Mouse (Mus musculus) CH12.LX (cell line): ENCODE measurements around the gene Yjefn3. TPM values are rescaled to one million over a fixed set of nuclear protein-coding genes. Genes with fewer than 3 reads are reported as not detected.

Experiments used
- DNase-seq: peaks from one replicate; pipeline ENCODE4 v3.0.0-alpha.2; 2013; ENCODE audit errors: extremely low read depth
- H3K27ac ChIP-seq: 2 replicates; pipeline ENCODE4 v1.5.1; 2012; ENCODE audit warnings: low read depth, mild to moderate bottlenecking, control low read depth, moderate library complexity; ENCODE audit not compliant: insufficient read depth
- H3K27me3 ChIP-seq: replicated peaks from 2 replicates; pipeline ENCODE3; 2012; ENCODE audit warnings: inconsistent platforms
- H3K36me3 ChIP-seq, 2 experiments: replicated peaks in 1 of 2; 2 replicates each; pipeline versions ENCODE3 to v1.6.1; 2012; ENCODE audit warnings: inconsistent platforms in 1 of 2, low read length in 1 of 2, mild to moderate bottlenecking in 1 of 2, mixed read lengths in 1 of 2, moderate library complexity in 1 of 2; ENCODE audit not compliant: control insufficient read depth in 1 of 2, insufficient read depth in 1 of 2
- H3K4me1 ChIP-seq, 2 experiments: 2 replicates each; pipeline ENCODE4 v1.6.1; 2012; ENCODE audit warnings: inconsistent platforms in 1 of 2, moderate library complexity in 1 of 2; ENCODE audit not compliant: insufficient read depth in 2 of 2, control insufficient read depth in 1 of 2
- H3K4me2 ChIP-seq: 2 replicates; pipeline ENCODE4 v1.6.1; 2012; ENCODE audit warnings: low read depth, mild to moderate bottlenecking, control low read depth; ENCODE audit not compliant: poor library complexity, insufficient read depth, severe bottlenecking
- H3K4me3 ChIP-seq, 3 experiments: fragments of 150-350 bp in 1 of 3; sonication (generic) in 1 of 3; replicated peaks in 1 of 3; 2 replicates each; pipeline versions ENCODE3 to v1.5.1; 2011 to 2012; ENCODE audit warnings: low read depth in 2 of 3, low read length in 2 of 3, mild to moderate bottlenecking in 2 of 3, moderate library complexity in 2 of 3, control low read depth in 1 of 3, improper control_type of control experiment in 1 of 3, inconsistent platforms in 1 of 3, mixed read lengths in 1 of 3; ENCODE audit not compliant: poor library complexity in 1 of 3
- H3K79me2 ChIP-seq: replicated peaks from 2 replicates; pipeline ENCODE4 v1.6.1; 2012; ENCODE audit warnings: mild to moderate bottlenecking, moderate library complexity; ENCODE audit not compliant: control insufficient read depth, poor library complexity, insufficient read depth, severe bottlenecking; ENCODE audit errors: extremely low read depth
- H3K9ac ChIP-seq: 2 replicates; pipeline ENCODE4 v1.6.1; 2012; ENCODE audit warnings: low read depth, mild to moderate bottlenecking, control low read depth, moderate library complexity; ENCODE audit not compliant: insufficient read depth
- H3K9me3 ChIP-seq: replicated peaks from 2 replicates; pipeline ENCODE3; 2012; ENCODE audit warnings: low read length, inconsistent platforms, mixed read lengths
- CHD1 ChIP-seq: IDR thresholded peaks from 2 replicates; pipeline ENCODE4 v1.6.1; 2012; ENCODE audit warnings: low read depth, low read length, improper control_type of control experiment, inconsistent platforms
- CHD2 ChIP-seq: IDR thresholded peaks from 2 replicates; pipeline ENCODE4 v1.6.1; 2011; ENCODE audit warnings: low read length, improper control_type of control experiment
- ELF1 ChIP-seq: IDR thresholded peaks from 2 replicates; pipeline ENCODE4 v1.6.1; 2014; ENCODE audit warnings: low read depth, mild to moderate bottlenecking, inconsistent platforms, low read length, improper control_type of control experiment
- ETS1 ChIP-seq: conservative IDR thresholded peaks from 2 replicates; pipeline ENCODE4 v1.6.1; 2012; ENCODE audit warnings: low read depth, mild to moderate bottlenecking, inconsistent platforms, low read length, improper control_type of control experiment, moderate library complexity
- GABPA ChIP-seq: IDR thresholded peaks from 2 replicates; pipeline ENCODE4 v1.6.1; 2012; ENCODE audit warnings: low read depth, low read length, improper control_type of control experiment, inconsistent platforms; ENCODE audit not compliant: insufficient replicate concordance
- KAT2A ChIP-seq: IDR thresholded peaks from 2 replicates; pipeline ENCODE4 v1.6.1; 2012; ENCODE audit warnings: low read length, improper control_type of control experiment, inconsistent platforms; ENCODE audit not compliant: insufficient replicate concordance
- MAFK ChIP-seq: IDR thresholded peaks from 2 replicates; pipeline ENCODE4 v1.6.1; 2011; ENCODE audit warnings: low read length, improper control_type of control experiment; ENCODE audit not compliant: insufficient replicate concordance
- MAZ ChIP-seq: IDR thresholded peaks from 2 replicates; pipeline ENCODE4 v1.6.1; 2012; ENCODE audit warnings: low read depth, mild to moderate bottlenecking, inconsistent platforms, low read length, improper control_type of control experiment, moderate library complexity
- TCF12 ChIP-seq: IDR thresholded peaks from 2 replicates; pipeline ENCODE4 v1.6.1; 2014; ENCODE audit warnings: low read depth, mild to moderate bottlenecking, inconsistent platforms, low read length, improper control_type of control experiment
- UBTF ChIP-seq: IDR thresholded peaks from 2 replicates; pipeline ENCODE4 v1.6.1; 2012; ENCODE audit warnings: low read depth, mild to moderate bottlenecking, inconsistent platforms, low read length, improper control_type of control experiment, moderate library complexity
- USF2 ChIP-seq: conservative IDR thresholded peaks from 2 replicates; pipeline ENCODE4 v1.6.1; 2011; ENCODE audit warnings: low read depth, low read length, improper control_type of control experiment
- ZNF384 ChIP-seq: IDR thresholded peaks from 2 replicates; pipeline ENCODE4 v1.6.1; 2012; ENCODE audit warnings: low read depth, low read length, improper control_type of control experiment, inconsistent platforms
- dilution Hi-C: fragments of 300-500 bp; cut with MboI; formaldehyde crosslinking; loops from 2 replicates; pipeline ENCODE4 v1.14.3; 2020; ENCODE audit warnings: low sequenced_read_pairs; ENCODE audit not compliant: extremely low pct_unique_long_range_greater_than_20kb, extremely low pct_ligation_motif_present
- in situ Hi-C: fragments of 300-500 bp; cut with MboI; formaldehyde crosslinking; loops from 3 replicates; pipeline ENCODE4 v1.14.3; 2019; ENCODE audit warnings: low sequenced_read_pairs, low pct_ligation_motif_present, low pct_unique_long_range_greater_than_20kb, mixed read lengths
- polyA plus RNA-seq: library from polyadenylated mRNA; unstranded; fragments of >175 nt; gene quantifications from 2 replicates; pipeline ENCODE4 v1.2.1, GENCODE M21; 2012; ENCODE audit warnings: low read depth; ENCODE audit not compliant: insufficient read length
- total RNA-seq, 2 experiments: library from RNA; depleted of rRNA; stranded (reverse); fragments of 300-350 nt in 1 of 2; fragments of >200 nt in 1 of 2; gene quantifications; 2 replicates each; pipeline ENCODE4 v1.2.3; 2012 to 2014

Yjefn3 gene
- total and polyA plus RNA-seq, 3 experiments: 3.3 to 10.5 (median 8.0) TPM

DNA sequence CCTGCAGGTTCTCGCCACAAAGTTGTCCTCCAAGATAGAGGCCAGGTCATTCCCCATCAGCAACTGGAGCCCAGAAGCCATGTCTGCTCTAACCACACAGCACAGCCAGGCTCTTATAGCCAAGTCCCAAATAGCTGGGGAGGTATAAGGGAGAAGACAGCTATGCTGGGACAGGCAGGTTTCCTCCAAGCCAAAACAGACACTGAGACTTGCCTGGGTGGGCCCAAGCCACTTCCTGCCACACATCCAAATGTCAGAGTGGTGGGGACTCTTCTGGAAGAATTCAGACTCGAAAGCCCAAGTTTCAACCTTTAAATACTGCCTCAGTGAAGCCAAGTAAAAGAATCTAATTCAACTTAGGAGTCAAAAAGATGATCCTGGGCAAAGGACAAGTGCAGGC, 37.9 kb upstream of the Yjefn3 start:
- DNase-seq: no peak
- in situ Hi-C loops (no loop called here), dilution Hi-C loops (no loop called here)
- H3K79me2 ChIP-seq: peaks cover 49% of the 10 kb centered on the region
- H3K9ac ChIP-seq: peak overlapping the region; percentile 19; the same call in 1 of the 2 replicates
- TF ChIP-seq KAT2A: no peak
- TF ChIP-seq USF2: no peak
- no peak for TF ChIP-seq CHD2
- no peak for TF ChIP-seq GABPA
- no peak for TF ChIP-seq MAZ
- no peak for TF ChIP-seq MAFK
- no peak for TF ChIP-seq UBTF
- no peak for TF ChIP-seq ETS1
- peak overlapping the region; percentile 70 for H3K27ac ChIP-seq
- peaks cover 18 to 68% of the 10 kb centered on the region in 2 experiments for H3K36me3 ChIP-seq
- no peaks in the 10 kb centered on the region for H3K27me3 ChIP-seq
- H3K4me2 ChIP-seq: peak overlapping the region; percentile 32; the same call in 1 of the 2 replicates
- no peaks in the 10 kb centered on the region for H3K9me3 ChIP-seq
- H3K4me1 ChIP-seq: peaks cover 38 to 83% of the 10 kb centered on the region in 2 experiments
- H3K4me3 ChIP-seq: no peak overlapping the region

DNA sequence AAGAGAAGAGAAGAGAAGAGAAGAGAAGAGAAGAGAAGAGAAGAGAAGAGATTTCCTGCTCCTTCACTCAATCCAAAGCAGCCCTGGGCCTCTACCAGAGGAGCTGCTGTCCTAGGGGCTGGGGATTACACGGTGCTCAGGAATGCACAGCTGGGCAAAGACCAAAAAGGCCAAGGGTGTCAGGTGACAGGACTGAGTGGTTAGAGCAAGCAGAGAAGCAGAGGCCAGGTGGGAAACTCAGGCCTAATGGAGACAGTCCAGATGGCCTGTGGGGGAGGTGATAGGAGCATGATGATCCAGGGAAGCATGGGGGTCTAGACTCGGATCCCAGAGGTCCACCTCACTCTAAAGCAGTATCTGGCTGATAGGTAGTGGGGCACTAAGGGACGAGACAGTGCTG, 37.1 kb upstream of the Yjefn3 start:
- Histone ChIP-seq H3K4me2 (peak overlapping the region; percentile 32), H3K27ac (peak overlapping the region; percentile 70), H3K36me3 (peaks cover 23 to 69% of the 10 kb centered on the region in 2 experiments), H3K9me3 (no peaks in the 10 kb centered on the region), H3K79me2 (peaks cover 44% of the 10 kb centered on the region), H3K4me1 (peaks cover 38 to 88% of the 10 kb centered on the region in 2 experiments), H3K27me3 (no peaks in the 10 kb centered on the region), H3K9ac (0 out of 2 replicates have a peak overlapping the region, but pooled peaks have one; percentile 19), H3K4me3 (no peak overlapping the region)
- DNase-seq: no peak
- dilution Hi-C loops (no loop called here), in situ Hi-C loops (no loop called here)
- TF ChIP-seq TCF12 (peak; percentile 41; the same call in 1 of the 2 replicates), ZNF384 (no peak)

DNA sequence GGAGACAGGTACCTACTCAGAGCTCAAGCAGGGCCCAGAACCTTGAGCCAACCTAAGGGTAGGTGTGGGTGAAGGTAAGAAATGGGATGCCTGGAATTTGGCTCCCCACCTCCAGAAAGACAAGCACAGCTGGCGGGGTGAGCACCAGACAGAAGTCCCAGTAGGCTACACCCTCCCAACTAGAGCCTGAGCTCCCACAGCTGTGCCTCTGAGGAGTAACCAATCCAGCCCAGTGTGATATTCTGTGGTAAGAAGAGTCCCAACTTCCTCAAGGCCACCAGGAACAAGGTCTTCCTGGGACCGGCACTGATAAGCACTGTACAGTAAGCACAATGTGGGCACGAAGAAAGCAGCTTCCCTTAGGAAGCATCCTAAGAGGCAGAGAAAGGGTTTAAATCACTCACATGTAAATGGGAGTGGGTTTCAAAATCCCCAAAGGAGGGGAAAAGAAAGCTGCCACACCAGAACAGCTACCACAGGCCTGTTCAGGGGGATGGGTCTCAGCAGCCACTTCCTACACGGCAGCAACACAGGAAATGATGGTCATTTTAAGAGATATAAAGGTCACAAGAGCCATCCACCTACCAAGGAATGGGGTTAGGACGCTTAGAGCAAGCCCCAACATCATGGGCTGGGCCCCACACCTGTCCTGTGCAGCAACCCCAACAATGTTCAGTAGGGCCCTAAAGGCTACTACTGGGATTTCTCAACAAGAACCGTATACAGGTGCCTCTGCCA, 35.9 kb upstream of the Yjefn3 start:
- in situ Hi-C loops: no loop called here
- peak; percentile 54 for TF ChIP-seq ELF1
- TF ChIP-seq CHD1: no peak
- DNase-seq: no peak
- Histone ChIP-seq H3K9me3 (no peaks in the 10 kb centered on the region), H3K4me1 (peaks cover 38 to 84% of the 10 kb centered on the region in 2 experiments), H3K27me3 (no peaks in the 10 kb centered on the region), H3K36me3 (peaks cover 27 to 70% of the 10 kb centered on the region in 2 experiments), H3K27ac (peak overlapping the region; percentile 65), H3K79me2 (peaks cover 43% of the 10 kb centered on the region), H3K4me2 (0 out of 2 replicates have a peak overlapping the region, but pooled peaks have one; percentile 17), H3K9ac (peak overlapping the region; percentile 7; the same call in 1 of the 2 replicates), H3K4me3 (no peak overlapping the region)
- dilution Hi-C loops: no loop called here
